Mouse (Mus musculus) cerebellum, adult 2 months (tissue): ENCODE data around the gene Tpra1.

Experiments used
- CTCF ChIP-seq: fragments of 200-500 bp; IDR thresholded peaks from 2 replicates; pipeline ENCODE4 v1.5.1; 2011; ENCODE audit warnings: low read depth, mild to moderate bottlenecking, control low read depth, low read length, moderate library complexity, borderline replicate concordance; ENCODE audit not compliant: insufficient read depth
- POLR2A ChIP-seq: fragments of 200-500 bp; IDR thresholded peaks from 2 replicates; pipeline ENCODE4 v1.6.1; 2011; ENCODE audit warnings: low read length, control low read depth, borderline replicate concordance; ENCODE audit not compliant: insufficient read depth

DNA sequence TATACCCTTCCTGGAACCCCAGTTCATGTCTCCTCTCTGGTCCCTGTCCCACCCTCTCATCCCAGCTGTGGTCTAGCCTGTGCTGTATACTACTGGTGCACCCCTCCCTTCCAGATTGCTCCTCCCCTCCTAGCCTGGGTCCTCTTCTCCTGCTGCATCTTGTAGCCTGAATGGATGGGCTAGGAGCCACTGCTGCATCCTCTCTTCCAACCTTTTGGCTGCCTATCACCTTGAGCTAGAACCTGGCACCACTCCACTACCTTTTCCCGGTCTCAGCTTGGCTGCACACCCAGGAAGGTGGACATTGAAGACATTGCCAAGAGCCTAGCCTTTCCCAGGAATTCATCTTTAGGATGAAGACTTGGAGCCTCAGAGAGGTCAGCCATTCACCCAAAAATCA, 26.0 kb downstream of the Tpra1 start:
- no peak for TF ChIP-seq CTCF
- TF ChIP-seq POLR2A = no peak
